Mouse (Mus musculus) lung, adult 2 months (tissue): ENCODE results near the gene Pkd1l1.

Experiments
- CTCF ChIP-seq: fragments of 200-500 bp; IDR thresholded peaks from 2 replicates; pipeline ENCODE4 v1.5.1; 2011; ENCODE audit warnings: mild to moderate bottlenecking, low read length, control low read depth; ENCODE audit not compliant: insufficient read depth
- POLR2A ChIP-seq: fragments of 200-500 bp; IDR thresholded peaks from 2 replicates; pipeline ENCODE4 v1.6.1; 2011; ENCODE audit warnings: low read depth, mild to moderate bottlenecking, control low read depth, low read length, borderline replicate concordance; ENCODE audit errors: extremely low read depth

DNA sequence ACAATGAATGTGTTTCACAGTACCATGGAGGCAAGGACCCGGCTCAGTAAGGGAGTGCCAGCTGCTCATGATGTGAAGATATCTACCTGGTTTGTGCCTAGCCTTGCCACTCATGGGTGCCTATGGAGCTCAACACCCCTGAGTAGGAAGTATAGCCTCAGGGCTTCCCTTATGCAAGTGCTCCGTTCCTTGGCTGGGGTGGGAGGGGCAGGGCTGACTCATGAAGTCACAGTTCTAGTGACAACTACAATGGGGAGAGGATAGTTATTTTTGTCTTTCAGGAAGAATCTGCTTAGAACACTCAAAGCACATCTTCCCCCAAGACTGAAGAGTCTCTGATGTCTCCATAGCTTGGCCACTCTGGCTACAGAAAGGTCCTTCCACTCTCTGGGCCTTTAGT, 125.4 kb downstream of the Pkd1l1 start:
- TF ChIP-seq POLR2A (no peak), CTCF (no peak)
